Comparison of ENCODE assay signal across 15 mouse cellular contexts in the genomic region with DNA sequence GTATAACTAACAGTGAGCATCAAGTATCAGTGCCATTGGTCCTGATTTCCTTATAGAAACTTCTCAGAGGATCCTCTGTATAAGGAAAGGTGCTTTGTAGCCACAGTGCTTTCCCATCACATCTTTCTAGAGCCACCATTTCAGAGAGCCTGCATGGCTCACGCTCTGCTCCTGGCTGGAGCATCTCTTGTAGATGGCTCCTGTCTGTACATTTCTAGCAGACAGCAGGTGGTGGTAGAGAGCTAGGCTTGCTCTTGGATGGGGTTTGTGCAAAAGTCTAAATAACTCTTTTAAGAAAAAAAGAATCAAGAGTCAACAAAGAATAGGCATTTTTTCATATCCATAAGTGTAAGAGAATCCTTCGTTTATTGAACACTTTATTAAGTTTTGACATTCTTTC. TPM values are rescaled to one million over a fixed set of nuclear protein-coding genes. Genes with fewer than 3 reads are reported as not detected.
DNase-seq lines count a peak whose midpoint lies in the region; ATAC-seq and TF ChIP-seq lines count a peak whose summit lies in the region.
"Not testable (repeated sequence)": the region's sequence is repeated elsewhere in the genome, so short reads cannot be mapped to it uniquely, and the experiment has no call there.
"Had no signal": no experiment of that assay in that cellular context is flagged by ENCODE, and none has a peak within 500 bp of the region (broad histone marks: within the 10 kb centered on the region; RNA-seq: fewer than 3 reads in every experiment).

No protein-coding gene starts in this region.

- in situ Hi-C loops in Patski (cut with MboI; ENCODE audit: low pct_unique_long_range_greater_than_20kb) = not testable (repeated sequence)

- not testable (repeated sequence) for H3K27ac ChIP-seq in forebrain, embryonic 16.5 days (ENCODE audit: low read length); hindbrain, embryonic 16.5 days (ENCODE audit: low read depth, low read length); lung, embryonic 14.5 days (ENCODE audit: low read depth); neural tube, embryonic 15.5 days (replicated peaks)

- POLR2A ChIA-PET in Patski (lab: Charles Lee) = not testable (repeated sequence)

- ATAC-seq in Patski = peak; percentile 57
- peak; percentile 54; the same call in 1 of the 2 replicates for ATAC-seq in forebrain, embryonic 16.5 days
- peak; percentile 96 for ATAC-seq in frontal cortex, adult (ENCODE audit: low TSS enrichment)
- ATAC-seq in hindbrain, embryonic 16.5 days = 0 out of 2 replicates have a peak, but pooled peaks have one; percentile 67
- ATAC-seq in lung, embryonic 14.5 days (ENCODE audit: insufficient read depth) = peak; percentile 52; the same call in 1 of the 2 replicates
- ATAC-seq in megakaryocyte progenitor cell, adult 5-6 weeks (replicated peaks; ENCODE audit: poor library complexity) = peak; percentile 75
- 0 out of 2 replicates have a peak, but pooled peaks have one; percentile 61 for ATAC-seq in neural tube, embryonic 15.5 days (ENCODE audit: low FRiP score)

- H3K4me1 ChIP-seq in forebrain, embryonic 16.5 days (replicated peaks; ENCODE audit: control insufficient read depth, insufficient read depth, low read length); hindbrain, embryonic 16.5 days (ENCODE audit: control insufficient read depth, insufficient read depth, low read depth, low read length); lung, embryonic 14.5 days (ENCODE audit: insufficient read depth); neural tube, embryonic 15.5 days: not testable (repeated sequence)

- not testable (repeated sequence) for DNase-seq in Patski (ENCODE audit: low read depth, low spot score); lung, embryonic 14.5 days

- not testable (repeated sequence) for H3K9ac ChIP-seq in forebrain, embryonic 16.5 days (replicated peaks; ENCODE audit: low read depth, low read length); hindbrain, embryonic 16.5 days (ENCODE audit: low read depth, low read length); lung, embryonic 14.5 days; neural tube, embryonic 15.5 days (replicated peaks)

- H3K27me3 ChIP-seq in Patski; forebrain, embryonic 16.5 days (replicated peaks; ENCODE audit: control insufficient read depth, insufficient read depth, low read length); hindbrain, embryonic 16.5 days (replicated peaks; ENCODE audit: control insufficient read depth, insufficient read depth, low read length); lung, embryonic 14.5 days (ENCODE audit: insufficient read depth, low read length); neural tube, embryonic 15.5 days (replicated peaks): not testable (repeated sequence)

- not testable (repeated sequence) for H3K36me3 ChIP-seq in forebrain, embryonic 16.5 days (ENCODE audit: control insufficient read depth, insufficient read depth); hindbrain, embryonic 16.5 days (ENCODE audit: control insufficient read depth, insufficient read depth, low read length); lung, embryonic 14.5 days (ENCODE audit: insufficient read depth); neural tube, embryonic 15.5 days

- WGBS in forebrain, embryonic 16.5 days = no CpG with 5 or more reads among the region's 2 CpGs
- no CpG with 5 or more reads among the region's 2 CpGs for WGBS in hindbrain, embryonic 16.5 days
- WGBS in lung, embryonic 14.5 days = 20% methylated on average over 1 of the region's 2 CpGs
- WGBS in neural tube, embryonic 15.5 days = 82% methylated on average over 2 of the region's 2 CpGs

- H3K9me3 ChIP-seq in forebrain, embryonic 16.5 days (ENCODE audit: control insufficient read depth, low read length); hindbrain, embryonic 16.5 days (ENCODE audit: control insufficient read depth, low read length); lung, embryonic 14.5 days (ENCODE audit: low read depth, low read length); neural tube, embryonic 15.5 days (replicated peaks): not testable (repeated sequence)

- CTCF ChIA-PET in Patski (lab: Charles Lee) = not testable (repeated sequence)

- not testable (repeated sequence) for H3K4me2 ChIP-seq in forebrain, embryonic 16.5 days (ENCODE audit: low read length); hindbrain, embryonic 16.5 days (ENCODE audit: low read length); lung, embryonic 14.5 days; neural tube, embryonic 15.5 days

- not testable (repeated sequence) for TF ChIP-seq CTCF in Patski (IDR thresholded peaks at IDR 0.05); lung, embryonic 14.5 days (IDR thresholded peaks at IDR 0.05; ENCODE audit: low read depth)

- not testable (repeated sequence) for H3K4me3 ChIP-seq in forebrain, embryonic 16.5 days (replicated peaks; ENCODE audit: low read length); hindbrain, embryonic 16.5 days (ENCODE audit: low read length); lung, embryonic 14.5 days (ENCODE audit: low read depth, low read length); neural tube, embryonic 15.5 days (replicated peaks)

RNA-seq across cellular contexts. Expression of a gene that starts 12.8 kb away (rescaled TPM):
- not detected for polyA plus RNA-seq in Patski (2021)
- not detected in 2 replicates for polyA plus RNA-seq in forebrain, embryonic 16.5 days (2015; fragmentation: Nextera tagmentation; extraction: Ambion mirVana)
- 0.30 TPM in 1 of 2 replicates, not detected in the other for polyA plus RNA-seq in hindbrain, embryonic 16.5 days (2015; fragmentation: Nextera tagmentation; extraction: Ambion mirVana)
- polyA plus RNA-seq in lung, embryonic 14.5 days (2014; fragmentation: Nextera tagmentation; extraction: Ambion mirVana) = 1.9 and 3.8 TPM in 2 replicates
- total RNA-seq in megakaryocyte progenitor cell, adult 5-6 weeks (2015) = 0.42 and 0.64 TPM in 2 replicates
- total RNA-seq in megakaryocyte progenitor cell, adult 5-6 weeks (2017) = not detected in 2 replicates
- 0.32 and 0.87 TPM in 2 replicates for polyA plus RNA-seq in neural tube, embryonic 15.5 days (2015; fragmentation: Nextera tagmentation; extraction: Ambion mirVana)
- total RNA-seq: G1E had no signal
- polyA plus RNA-seq: brain, embryonic 14.5 days; CD4-positive, CD25-positive, alpha-beta regulatory T cell, adult 4 months; embryonic facial prominence, embryonic 10.5 days; embryonic facial prominence, embryonic 12.5 days; forebrain, embryonic 11.5 days; forebrain, embryonic 13.5 days; forebrain, embryonic 15.5 days; G1E had no signal
